In the genomic region with DNA sequence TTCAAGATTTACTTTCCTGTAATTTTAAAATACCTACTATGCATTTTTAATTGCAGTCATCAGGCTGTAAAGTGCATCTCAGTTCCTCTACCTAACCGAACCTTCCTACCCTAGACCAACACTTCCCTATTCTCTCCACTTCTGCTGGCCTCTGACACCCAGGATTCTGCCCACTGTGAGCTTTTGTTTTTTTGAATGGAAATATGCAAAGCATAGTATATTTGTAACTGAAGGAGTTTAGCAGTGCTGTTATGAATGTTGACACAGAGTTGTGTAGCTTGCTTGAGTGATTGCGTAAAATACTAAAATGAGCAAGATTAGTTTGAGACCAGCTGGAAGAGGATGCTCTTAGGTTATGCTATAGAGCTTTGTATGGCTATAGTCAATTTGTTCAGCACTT, we compare ENCODE assay signal across 25 mouse cellular contexts. TPM values are rescaled to one million over a fixed set of nuclear protein-coding genes. Genes with fewer than 3 reads are reported as not detected.
A peak's percentile ranks its signal among the peaks of the same experiment; 100 is the strongest.
DNase-seq lines count a peak whose midpoint lies in the region; ATAC-seq lines count a peak whose summit lies in the region.
"Had no signal": no experiment of that assay in that cellular context is flagged by ENCODE, and none has a peak within 500 bp of the region (broad histone marks: within the 10 kb centered on the region; RNA-seq: fewer than 3 reads in every experiment).

No protein-coding gene starts in this region.

- ATAC-seq in common myeloid progenitor, adult 5-6 weeks (replicated peaks; ENCODE audit: low read depth, poor library complexity, severe bottlenecking) = peak; percentile 58; the same call in 1 of the 2 replicates
- peak; percentile 85 for ATAC-seq in monocyte, adult 5-6 weeks (replicated peaks; ENCODE audit: insufficient number of reproducible peaks, low FRiP score, low TSS enrichment, poor library complexity, severe bottlenecking)
- ATAC-seq: forebrain, postnatal 0 days; intestine, embryonic 16.5 days; midbrain, embryonic 13.5 days had no signal

- intact Hi-C loops in left cerebral cortex, postnatal 14 days (cut with DNase I) = no loop called here

- DNase-seq in spleen, postnatal 36 days (ENCODE audit: low spot score in 2 of 2) = peak; percentile 6 to 15
- no peak for DNase-seq in spleen, postnatal 10 days (ENCODE audit: low spot score in 2 of 2)
- no peak for DNase-seq in Muller cell, postnatal 12 days (ENCODE audit: inconsistent ontology term)
- no peak for DNase-seq in left cerebral cortex, postnatal 14 days (ENCODE audit: low spot score in 2 of 2)
- DNase-seq: adrenal gland, postnatal 14 days; cerebellum, adult 11-12 months; cerebellum, postnatal 10 days; forebrain, postnatal 0 days; gastrocnemius, postnatal 14 days; heart, adult 18-20 months; heart, postnatal 36 days; kidney, adult 9 months; kidney, postnatal 10 days; layer of hippocampus, postnatal 36 days; lung, postnatal 10 days; retina, postnatal 1 day; right cerebral cortex, postnatal 14 days; thymus, adult 18-20 months; thymus, postnatal 25 days had no signal

RNA-seq across cellular contexts. Expression of gene Pikfyve, which starts 41.2 kb away (rescaled TPM):
- 25.3 and 32.7 TPM in 2 replicates for total RNA-seq in common myeloid progenitor, adult 5-6 weeks (2017)
- total RNA-seq in monocyte, adult 5-6 weeks (2017) = 43.2 to 56.5 TPM (median 45.5 TPM) in 3 replicates
- total RNA-seq in left cerebral cortex, postnatal 14 days (2021) = 10 to 100 TPM; 40.6 to 43.2 TPM

RNA-seq across cellular contexts. Expression of gene Idh1, which starts 41.4 kb away (rescaled TPM):
- 55.4 and 66.1 TPM in 2 replicates for total RNA-seq in common myeloid progenitor, adult 5-6 weeks (2017)
- 91.5 to 141 TPM (median 130 TPM) in 3 replicates for total RNA-seq in monocyte, adult 5-6 weeks (2017)
- 10 to 100 TPM; 52.8 to 67.6 TPM for total RNA-seq in left cerebral cortex, postnatal 14 days (2021)

RNA-seq across cellular contexts. Expression of gene Pth2r, which starts 54.2 kb away (rescaled TPM):
- not detected in 2 replicates for total RNA-seq in common myeloid progenitor, adult 5-6 weeks (2017)
- total RNA-seq in monocyte, adult 5-6 weeks (2017) = not detected in 3 replicates
- total RNA-seq in left cerebral cortex, postnatal 14 days (2021) = 1 to 10 TPM; 3.4 to 3.7 TPM
- total RNA-seq: adrenal gland, postnatal 14 days; gastrocnemius, postnatal 14 days; heart, adult 18-20 months; heart, postnatal 36 days; megakaryocyte-erythroid progenitor cell, adult 5-6 weeks; MEL had no signal

Comparison
In these comparisons a context has a peak if more than half of its experiments do, and no peak if none do; other contexts are left out.
1. DNase-seq: peak in spleen, postnatal 36 days (2 of 2); none in spleen, postnatal 10 days (0 of 2), Muller cell, postnatal 12 days (single experiment) and left cerebral cortex, postnatal 14 days (0 of 2).